Mouse (Mus musculus) limb, embryonic 12.5 days (tissue): Measurements from ENCODE around the gene Insig1. TPM values are rescaled to one million over a fixed set of nuclear protein-coding genes. Genes with fewer than 3 reads are reported as not detected.

Experiments used
- ATAC-seq: fragments of 200-750 bp; cut with Nextera tagmentation; 2 replicates; pipeline ENCODE4 v1.8.0; 2017; ENCODE audit warnings: low read depth, moderate TSS enrichment; ENCODE audit not compliant: insufficient number of reproducible peaks, insufficient read depth, low FRiP score, low TSS enrichment
- H3K27ac ChIP-seq: fragments of 300-500 bp; sonication (generic); 2 replicates; pipeline ENCODE4 v1.5.1; 2016; ENCODE audit warnings: mild to moderate bottlenecking, moderate library complexity
- H3K27me3 ChIP-seq: fragments of 300-500 bp; sonication (generic); 2 replicates; pipeline ENCODE4 v1.6.1; 2016; ENCODE audit warnings: mild to moderate bottlenecking, moderate library complexity
- H3K36me3 ChIP-seq: fragments of 300-500 bp; sonication (generic); 2 replicates; pipeline ENCODE4 v1.6.1; 2016; ENCODE audit warnings: mild to moderate bottlenecking, moderate library complexity
- H3K4me1 ChIP-seq: fragments of 300-500 bp; sonication (generic); replicated peaks from 2 replicates; pipeline ENCODE4 v1.6.1; 2016
- H3K4me2 ChIP-seq: fragments of 300-500 bp; sonication (generic); 2 replicates; pipeline ENCODE4 v1.6.1; 2016; ENCODE audit warnings: mild to moderate bottlenecking, moderate library complexity
- H3K4me3 ChIP-seq: fragments of 300-500 bp; sonication (generic); replicated peaks from 2 replicates; pipeline ENCODE4 v1.5.1; 2016; ENCODE audit warnings: mild to moderate bottlenecking
- H3K9ac ChIP-seq: fragments of 300-500 bp; sonication (generic); replicated peaks from 2 replicates; pipeline ENCODE4 v1.6.1; 2016; ENCODE audit warnings: mild to moderate bottlenecking, moderate library complexity
- H3K9me3 ChIP-seq: fragments of 300-500 bp; sonication (generic); 2 replicates; pipeline ENCODE4 v1.6.1; 2016; ENCODE audit warnings: mild to moderate bottlenecking, moderate library complexity
- WGBS: fragments of 180-500 bp; shearing (Covaris S2); methylation state at CpG from one replicate; pipeline ENCODE4 v1.1.7; 2016; 5-methylcytosine and 5-hydroxymethylcytosine counted together
- polyA plus RNA-seq: library from polyadenylated mRNA; unstranded; fragments of >200 nt; fragmentation: Nextera tagmentation; extraction: Ambion mirVana; gene quantifications from 2 replicates; pipeline ENCODE4 v1.2.1, GENCODE M21; 2016

The Insig1 gene
- polyA plus RNA-seq, 1 experiment from 2014 or later: 67.8 TPM

GRCm38 (mm10) chr5:28090547-28090946, 19.4 kb downstream of the Insig1 start:
- Histone ChIP-seq H3K4me2 (no peak overlapping the region), H3K4me3 (no peak overlapping the region), H3K36me3 (no peaks in the 10 kb centered on the region), H3K27me3 (no peaks in the 10 kb centered on the region), H3K9me3 (no peaks in the 10 kb centered on the region), H3K9ac (no peak overlapping the region), H3K27ac (no peak overlapping the region), H3K4me1 (no peaks in the 10 kb centered on the region)
- 71% methylated on average over 1 of the region's 1 CpGs for WGBS
- no peak for ATAC-seq

- 86% methylated on average over 3 of the region's 3 CpGs for WGBS
- no peaks in the 10 kb centered on the region for H3K4me1 ChIP-seq
- no peak overlapping the region for H3K4me3 ChIP-seq
- no peak overlapping the region for H3K27ac ChIP-seq
- no peak overlapping the region for H3K9ac ChIP-seq
- H3K9me3 ChIP-seq: no peaks in the 10 kb centered on the region
- 0 out of 2 replicates have a peak, but pooled peaks cover 2% of the 10 kb centered on the region for H3K27me3 ChIP-seq
- H3K4me2 ChIP-seq: no peak overlapping the region
- no peaks in the 10 kb centered on the region for H3K36me3 ChIP-seq
- no peak for ATAC-seq
Measured at GRCm38 (mm10) chr5:28092327-28092726, 21.2 kb downstream of the Insig1 start.

- no peaks in the 10 kb centered on the region for H3K4me1 ChIP-seq
- H3K4me2 ChIP-seq: no peak overlapping the region
- H3K9me3 ChIP-seq: no peaks in the 10 kb centered on the region
- H3K27me3 ChIP-seq: 0 out of 2 replicates have a peak, but pooled peaks cover 2% of the 10 kb centered on the region
- 20% methylated on average over 4 of the region's 4 CpGs for WGBS
- H3K9ac ChIP-seq: no peak overlapping the region
- no peak; the same call in 1 of the 2 replicates for ATAC-seq
- no peak overlapping the region for H3K27ac ChIP-seq
- H3K4me3 ChIP-seq: no peak overlapping the region
- no peaks in the 10 kb centered on the region for H3K36me3 ChIP-seq
Measured at GRCm38 (mm10) chr5:28093874-28094273, 22.7 kb downstream of the Insig1 start.

GRCm38 (mm10) chr5:28094393-28094792, 23.2 kb downstream of the Insig1 start:
- Histone ChIP-seq H3K27me3 (0 out of 2 replicates have a peak, but pooled peaks cover 2% of the 10 kb centered on the region), H3K4me1 (no peaks in the 10 kb centered on the region), H3K27ac (no peak overlapping the region), H3K4me3 (no peak overlapping the region), H3K36me3 (no peaks in the 10 kb centered on the region), H3K9ac (no peak overlapping the region), H3K4me2 (no peak overlapping the region), H3K9me3 (no peaks in the 10 kb centered on the region)
- ATAC-seq: no peak
- 72% methylated on average over 3 of the region's 3 CpGs for WGBS

- WGBS: 76% methylated on average over 6 of the region's 6 CpGs
- 0 out of 2 replicates have a peak, but pooled peaks cover 2% of the 10 kb centered on the region for H3K27me3 ChIP-seq
- H3K9me3 ChIP-seq: no peaks in the 10 kb centered on the region
- no peaks in the 10 kb centered on the region for H3K36me3 ChIP-seq
- H3K9ac ChIP-seq: no peak overlapping the region
- no peak overlapping the region for H3K4me3 ChIP-seq
- H3K4me1 ChIP-seq: no peaks in the 10 kb centered on the region
- ATAC-seq: no peak
- no peak overlapping the region for H3K4me2 ChIP-seq
- no peak overlapping the region for H3K27ac ChIP-seq
Measured at GRCm38 (mm10) chr5:28094846-28095245, 23.7 kb downstream of the Insig1 start.

GRCm38 (mm10) chr5:28095671-28096070, 24.5 kb downstream of the Insig1 start:
- 69% methylated on average over 2 of the region's 2 CpGs for WGBS
- Histone ChIP-seq H3K27ac (no peak overlapping the region), H3K9me3 (no peaks in the 10 kb centered on the region), H3K27me3 (0 out of 2 replicates have a peak, but pooled peaks cover 2% of the 10 kb centered on the region), H3K9ac (no peak overlapping the region), H3K36me3 (no peaks in the 10 kb centered on the region), H3K4me2 (no peak overlapping the region), H3K4me1 (no peaks in the 10 kb centered on the region), H3K4me3 (no peak overlapping the region)
- no peak for ATAC-seq

- H3K4me2 ChIP-seq: no peak overlapping the region
- 69% methylated on average over 4 of the region's 4 CpGs for WGBS
- no peaks in the 10 kb centered on the region for H3K4me1 ChIP-seq
- no peak overlapping the region for H3K9ac ChIP-seq
- H3K9me3 ChIP-seq: peaks cover 5% of the 10 kb centered on the region; the same call in 1 of the 2 replicates
- ATAC-seq: no peak
- no peak overlapping the region for H3K4me3 ChIP-seq
- no peaks in the 10 kb centered on the region for H3K27me3 ChIP-seq
- H3K36me3 ChIP-seq: no peaks in the 10 kb centered on the region
- H3K27ac ChIP-seq: no peak overlapping the region
Measured at GRCm38 (mm10) chr5:28106966-28107365, 35.8 kb downstream of the Insig1 start.

- no peak for ATAC-seq
- Histone ChIP-seq H3K4me3 (no peak overlapping the region), H3K9me3 (peaks cover 5% of the 10 kb centered on the region; the same call in 1 of the 2 replicates), H3K4me1 (no peaks in the 10 kb centered on the region), H3K27ac (no peak overlapping the region), H3K4me2 (no peak overlapping the region), H3K27me3 (no peaks in the 10 kb centered on the region), H3K36me3 (no peaks in the 10 kb centered on the region), H3K9ac (no peak overlapping the region)
- WGBS: 86% methylated on average over 6 of the region's 6 CpGs
Measured at GRCm38 (mm10) chr5:28107974-28108373, 36.8 kb downstream of the Insig1 start.

- Histone ChIP-seq H3K9ac (no peak overlapping the region), H3K27ac (no peak overlapping the region), H3K36me3 (no peaks in the 10 kb centered on the region), H3K27me3 (no peaks in the 10 kb centered on the region), H3K9me3 (peaks cover 5% of the 10 kb centered on the region; the same call in 1 of the 2 replicates), H3K4me1 (no peaks in the 10 kb centered on the region), H3K4me2 (no peak overlapping the region), H3K4me3 (no peak overlapping the region)
- WGBS: 48% methylated on average over 2 of the region's 2 CpGs
- no peak for ATAC-seq
Measured at GRCm38 (mm10) chr5:28110881-28111280, 39.7 kb downstream of the Insig1 start.

GRCm38 (mm10) chr5:28117251-28117880, 46.2 kb downstream of the Insig1 start:
- Histone ChIP-seq H3K36me3 (no peaks in the 10 kb centered on the region), H3K4me3 (no peak overlapping the region; the same call in 1 of the 2 replicates), H3K4me2 (peak overlapping the region; percentile 56; the same call in 1 of the 2 replicates), H3K27me3 (peaks cover 63% of the 10 kb centered on the region), H3K9ac (no peak overlapping the region), H3K4me1 (peaks cover 8% of the 10 kb centered on the region), H3K9me3 (no peaks in the 10 kb centered on the region), H3K27ac (no peak overlapping the region)
- ATAC-seq: no peak
- 3% methylated on average over 13 of the region's 13 CpGs for WGBS

GRCm38 (mm10) chr5:28117882-28118530, 46.8 kb downstream of the Insig1 start:
- H3K4me2 ChIP-seq: peak overlapping the region; percentile 56

More at GRCm38 (mm10) chr5:28117882-28118530, 46.8 kb downstream of the Insig1 start:
- peak overlapping the region; percentile 35; the same call in 1 of the 2 replicates for H3K9ac ChIP-seq
- no peak overlapping the region for H3K27ac ChIP-seq
- H3K36me3 ChIP-seq: no peaks in the 10 kb centered on the region
- peaks cover 69% of the 10 kb centered on the region for H3K27me3 ChIP-seq
- peaks cover 8% of the 10 kb centered on the region for H3K4me1 ChIP-seq
- H3K9me3 ChIP-seq: no peaks in the 10 kb centered on the region
- WGBS: under 1% methylated on average over 30 of the region's 30 CpGs
- H3K4me3 ChIP-seq: peak overlapping the region; percentile 31
- ATAC-seq: no peak
